Mouse (Mus musculus) limb, embryonic 14.5 days (tissue): ENCODE results near the gene Spem2. TPM values are rescaled to one million over a fixed set of nuclear protein-coding genes. Genes with fewer than 3 reads are reported as not detected.
"Not testable (repeated sequence)": the region's sequence is repeated elsewhere in the genome, so short reads cannot be mapped to it uniquely, and the experiment has no call there.

Experiments used
- ATAC-seq: fragments of 200-750 bp; cut with Nextera tagmentation; 2 replicates; pipeline ENCODE4 v1.8.0; 2017; ENCODE audit warnings: low read depth, moderate number of reproducible peaks, moderate TSS enrichment; ENCODE audit not compliant: low FRiP score
- DNase-seq: peaks from one replicate; pipeline ENCODE4 v3.0.0-alpha.2; 2015; ENCODE audit warnings: low spot score
- H3K27ac ChIP-seq: fragments of 300-500 bp; sonication (generic); replicated peaks from 2 replicates; pipeline ENCODE4 v1.5.1; 2014; ENCODE audit warnings: low read depth, mild to moderate bottlenecking, low read length, moderate library complexity, mixed read lengths
- H3K27me3 ChIP-seq: fragments of 300-500 bp; sonication (generic); 2 replicates; pipeline ENCODE4 v1.6.1; 2014; ENCODE audit warnings: low read length, mixed read lengths; ENCODE audit not compliant: control insufficient read depth, insufficient read depth
- H3K36me3 ChIP-seq: fragments of 300-500 bp; sonication (generic); 2 replicates; pipeline ENCODE4 v1.6.1; 2014; ENCODE audit warnings: mild to moderate bottlenecking, low read length, moderate library complexity, mixed read lengths; ENCODE audit not compliant: control insufficient read depth, insufficient read depth
- H3K4me1 ChIP-seq: fragments of 300-500 bp; sonication (generic); 2 replicates; pipeline ENCODE4 v1.6.1; 2014; ENCODE audit warnings: antibody characterized with exemption, low read length, mixed read lengths; ENCODE audit not compliant: control insufficient read depth, insufficient read depth
- H3K4me2 ChIP-seq: fragments of 300-500 bp; sonication (generic); replicated peaks from 2 replicates; pipeline ENCODE4 v1.6.1; 2014; ENCODE audit warnings: low read depth, mild to moderate bottlenecking, low read length, moderate library complexity; ENCODE audit not compliant: severe bottlenecking
- H3K4me3 ChIP-seq: fragments of 300-500 bp; sonication (generic); replicated peaks from 2 replicates; pipeline ENCODE4 v1.5.1; 2014; ENCODE audit warnings: low read length
- H3K9ac ChIP-seq: fragments of 300-500 bp; sonication (generic); 2 replicates; pipeline ENCODE4 v1.6.1; 2014; ENCODE audit warnings: mild to moderate bottlenecking, low read depth, low read length, moderate library complexity; ENCODE audit not compliant: severe bottlenecking
- H3K9me3 ChIP-seq: fragments of 300-500 bp; sonication (generic); 2 replicates; pipeline ENCODE4 v1.6.1; 2016; ENCODE audit warnings: low read length; ENCODE audit not compliant: control insufficient read depth
- POLR2A ChIP-seq: fragments of 200-500 bp; IDR thresholded peaks from 2 replicates; pipeline ENCODE4 v1.8.0; 2012; ENCODE audit warnings: inconsistent platforms, mild to moderate bottlenecking, moderate library complexity, borderline replicate concordance; ENCODE audit not compliant: insufficient read depth, insufficient read length; ENCODE audit errors: extremely low read depth
- WGBS: fragments of 180-500 bp; shearing (Covaris S2); extraction: QIAGEN DNeasy Blood & Tissue Kit; methylation state at CpG from one replicate; pipeline ENCODE4 v1.1.7; 2014; 5-methylcytosine and 5-hydroxymethylcytosine counted together
- polyA plus RNA-seq, 2 experiments: library from polyadenylated mRNA; depleted of rRNA in 1 of 2; stranded (reverse) in 1 of 2; unstranded in 1 of 2; fragments of >200 nt; fragmentation: Nextera tagmentation in 1 of 2; extraction: Ambion mirVana in 1 of 2; gene quantifications; 2 replicates each; pipeline versions ENCODE4 v1.2.1 to v1.2.3; 2012 to 2014

Spem2 gene
- polyA plus RNA-seq (2012; rRNA removed) (not detected in 2 replicates), polyA plus RNA-seq (2014; fragmentation: Nextera tagmentation; extraction: Ambion mirVana) (not detected in 2 replicates)

DNA sequence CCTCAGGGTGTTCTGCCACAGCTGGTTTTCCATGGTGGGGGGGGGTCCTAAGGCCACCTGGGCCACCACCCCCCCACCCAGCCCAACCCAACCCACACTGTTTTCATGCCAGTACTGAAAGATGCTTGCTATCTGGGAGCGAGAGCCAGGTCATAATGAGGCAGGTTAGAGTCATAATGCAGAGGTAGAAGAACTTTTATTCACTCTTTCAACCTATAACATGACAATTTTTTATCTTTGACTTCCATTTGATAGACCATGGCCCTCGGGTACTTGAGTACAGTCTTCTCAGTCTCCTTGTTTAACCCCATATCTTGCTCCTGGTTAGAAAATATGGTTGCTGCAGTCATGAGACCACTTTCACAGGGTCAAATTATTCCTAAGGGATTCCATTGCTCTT is at the start of gene Spem2:
Gene Spem2, minus strand, starts transcription at position 101 of the 400 bp plus-strand sequence.
- DNase-seq (no peak), ATAC-seq (no peak)
- H3K9me3 ChIP-seq: 0 out of 2 replicates have a peak, but pooled peaks cover 8% of the 10 kb centered on the region
- H3K4me2 ChIP-seq: no peak within 1 kb of the TSS
- no peaks in the 10 kb centered on the region for H3K4me1 ChIP-seq
- WGBS: 86% methylated on average over 2 of the region's 2 CpGs
- H3K9ac ChIP-seq: no peak within 1 kb of the TSS
- no peaks in the 10 kb centered on the region for H3K27me3 ChIP-seq
- no peaks in the 10 kb centered on the region for H3K36me3 ChIP-seq
- H3K27ac ChIP-seq: no peak within 1 kb of the TSS
- no peak within 1 kb of the TSS for H3K4me3 ChIP-seq
- TF ChIP-seq POLR2A: no peak

DNA sequence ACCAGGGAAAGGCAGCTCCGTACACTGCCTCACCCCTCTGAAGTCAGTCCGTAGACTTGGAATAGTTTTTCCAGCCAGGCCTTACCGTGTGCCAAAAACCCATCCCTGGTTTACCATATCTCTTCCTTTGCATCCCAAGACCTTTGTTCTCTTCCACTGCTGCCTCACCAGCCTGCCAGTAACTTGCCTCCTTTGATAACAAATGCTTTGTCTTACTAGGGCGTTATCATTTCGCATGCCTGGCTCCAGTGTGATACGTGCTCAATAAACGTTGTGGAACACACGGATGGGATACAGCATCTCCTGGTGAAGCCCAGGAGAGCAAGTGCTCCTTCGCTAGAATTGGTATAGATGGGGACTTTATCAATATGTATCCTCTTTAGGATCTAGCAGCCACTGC is 49.1 kb upstream of the Spem2 start:
- H3K9ac ChIP-seq: no peak overlapping the region

GRCm38 (mm10) chr11:69865561-69865960 is 47.3 kb upstream of the Spem2 start:
- no peak for ATAC-seq

More for the DNA sequence above, 49.1 kb upstream of the Spem2 start:
- 70% methylated on average over 9 of the region's 9 CpGs for WGBS
- no peaks in the 10 kb centered on the region for H3K9me3 ChIP-seq
- no peak overlapping the region for H3K4me3 ChIP-seq
- H3K4me1 ChIP-seq: no peaks in the 10 kb centered on the region
- H3K27me3 ChIP-seq: no peaks in the 10 kb centered on the region
- H3K4me2 ChIP-seq: no peak overlapping the region
- no peak overlapping the region for H3K27ac ChIP-seq
- no peaks in the 10 kb centered on the region for H3K36me3 ChIP-seq
- DNase-seq (no peak), ATAC-seq (no peak)
- no peak for TF ChIP-seq POLR2A

GRCm38 (mm10) chr11:69864138-69864860 is 46.0 kb upstream of the Spem2 start:
- 47% methylated on average over 8 of the region's 8 CpGs for WGBS

More at GRCm38 (mm10) chr11:69865561-69865960, 47.3 kb upstream of the Spem2 start:
- Histone ChIP-seq H3K27me3 (no peaks in the 10 kb centered on the region), H3K4me1 (no peaks in the 10 kb centered on the region), H3K36me3 (no peaks in the 10 kb centered on the region), H3K9me3 (no peaks in the 10 kb centered on the region), H3K27ac (no peak overlapping the region), H3K9ac (no peak overlapping the region), H3K4me3 (no peak overlapping the region), H3K4me2 (no peak overlapping the region)
- WGBS: 84% methylated on average over 9 of the region's 9 CpGs
- no peak for TF ChIP-seq POLR2A
- DNase-seq: no peak

GRCm38 (mm10) chr11:69863729-69864128 is 45.5 kb upstream of the Spem2 start:
- WGBS: 84% methylated on average over 3 of the region's 3 CpGs
- not testable (repeated sequence) for H3K9me3 ChIP-seq, H3K9ac ChIP-seq, H3K36me3 ChIP-seq, H3K27ac ChIP-seq, H3K4me1 ChIP-seq, H3K4me2 ChIP-seq, H3K27me3 ChIP-seq, DNase-seq, ATAC-seq, H3K4me3 ChIP-seq

More at GRCm38 (mm10) chr11:69864138-69864860, 46.0 kb upstream of the Spem2 start:
- DNase-seq (no peak), ATAC-seq (no peak)
- no peak overlapping the region for H3K9ac ChIP-seq
- H3K4me3 ChIP-seq: no peak overlapping the region
- no peak overlapping the region for H3K4me2 ChIP-seq
- 0 out of 2 replicates have a peak, but pooled peaks cover under 1% of the 10 kb centered on the region for H3K27me3 ChIP-seq
- H3K4me1 ChIP-seq: no peaks in the 10 kb centered on the region
- H3K9me3 ChIP-seq: no peaks in the 10 kb centered on the region
- H3K36me3 ChIP-seq: no peaks in the 10 kb centered on the region
- no peak for TF ChIP-seq POLR2A
- no peak overlapping the region for H3K27ac ChIP-seq
